Mouse (Mus musculus) C2C12 (cell line): ENCODE results near the gene Hvcn1. TPM values are rescaled to one million over a fixed set of nuclear protein-coding genes. Genes with fewer than 3 reads are reported as not detected.

Experiments
- H3K27me3 ChIP-seq: one replicate; pipeline ENCODE4 v1.6.1; 2011; ENCODE audit not compliant: control insufficient read depth, insufficient read depth, insufficient read length
- H3K36me3 ChIP-seq: one replicate; pipeline ENCODE4 v1.6.1; 2011; ENCODE audit not compliant: control insufficient read depth, insufficient read depth
- H3K4me3 ChIP-seq: one replicate; pipeline ENCODE4 v1.5.1; 2011; ENCODE audit warnings: mild to moderate bottlenecking, control low read depth; ENCODE audit not compliant: poor library complexity, insufficient read depth, severe bottlenecking
- H3K79me2 ChIP-seq: one replicate; pipeline ENCODE4 v1.6.1; 2011; ENCODE audit not compliant: control insufficient read depth, insufficient read depth
- H3K79me3 ChIP-seq: one replicate; pipeline ENCODE4 v1.6.1; 2011; ENCODE audit warnings: low read depth, control low read depth
- H3ac ChIP-seq: one replicate; pipeline ENCODE3; 2011; ENCODE audit warnings: low read depth; ENCODE audit not compliant: control insufficient read depth, insufficient read length
- CEBPB ChIP-seq: IDR thresholded peaks from one replicate; pipeline ENCODE4 v1.6.1; 2011; ENCODE audit warnings: low read depth, mild to moderate bottlenecking, control low read depth, moderate library complexity
- CTCF ChIP-seq: IDR thresholded peaks from one replicate; pipeline ENCODE4 v1.5.1; 2011; ENCODE audit not compliant: control insufficient read depth, insufficient read depth, insufficient read length
- FOSL1 ChIP-seq: IDR thresholded peaks from one replicate; pipeline ENCODE4 v1.8.0; 2011; ENCODE audit warnings: mild to moderate bottlenecking, low read length; ENCODE audit not compliant: poor library complexity, insufficient read depth, severe bottlenecking
- MAX ChIP-seq: IDR thresholded peaks from one replicate; pipeline ENCODE4 v1.6.1; 2011; ENCODE audit warnings: mild to moderate bottlenecking, control low read depth
- MYOD1 ChIP-seq: IDR thresholded peaks from one replicate; pipeline ENCODE4 v1.6.1; 2011; ENCODE audit warnings: low read depth; ENCODE audit not compliant: control insufficient read depth, insufficient read length
- MYOG ChIP-seq: IDR thresholded peaks from one replicate; pipeline ENCODE4 v1.6.1; 2011; ENCODE audit not compliant: control insufficient read depth, insufficient read length; ENCODE audit errors: extremely low read depth
- USF1 ChIP-seq: IDR thresholded peaks from one replicate; pipeline ENCODE4 v1.6.1; 2011; ENCODE audit warnings: low read depth, mild to moderate bottlenecking, control low read depth, moderate library complexity
- polyA plus RNA-seq: library from polyadenylated mRNA; unstranded; fragments of >200 nt; fragmentation: generic; extraction: Trizol; gene quantifications from one replicate; pipeline ENCODE4 v1.2.1, GENCODE M21; 2012; ENCODE audit warnings: missing spikeins

Hvcn1 gene
- polyA plus RNA-seq, 1 experiment: 0.02 TPM

GRCm38 (mm10) chr5:122213861-122214260 lies 7.3 kb downstream of the Hvcn1 start:
- H3K4me3 ChIP-seq: no peak overlapping the region
- no peak overlapping the region for H3ac ChIP-seq
- H3K27me3 ChIP-seq: peaks cover 38% of the 10 kb centered on the region
- H3K79me2 ChIP-seq: no peaks in the 10 kb centered on the region
- H3K79me3 ChIP-seq: no peaks in the 10 kb centered on the region
- H3K36me3 ChIP-seq: no peaks in the 10 kb centered on the region
- TF ChIP-seq CTCF (no peak), MYOD1 (no peak), FOSL1 (no peak)

- Histone ChIP-seq H3K79me2 (no peaks in the 10 kb centered on the region), H3K36me3 (no peaks in the 10 kb centered on the region)
- TF ChIP-seq FOSL1: no peak
- no peak for TF ChIP-seq CTCF
- TF ChIP-seq CEBPB: no peak
- no peak for TF ChIP-seq MAX
- no peak for TF ChIP-seq MYOG
- TF ChIP-seq USF1: no peak
- TF ChIP-seq MYOD1: no peak
Observed at GRCm38 (mm10) chr5:122217636-122218035, 11.0 kb downstream of the Hvcn1 start.

GRCm38 (mm10) chr5:122218109-122218905 lies 11.7 kb downstream of the Hvcn1 start:
- H3K79me2 ChIP-seq: no peaks in the 10 kb centered on the region
- H3K4me3 ChIP-seq: no peak overlapping the region
- no peaks in the 10 kb centered on the region for H3K79me3 ChIP-seq
- TF ChIP-seq CTCF: no peak
- TF ChIP-seq MYOD1: no peak
- TF ChIP-seq MYOG: no peak
- no peak for TF ChIP-seq CEBPB
- no peaks in the 10 kb centered on the region for H3K36me3 ChIP-seq
- H3K27me3 ChIP-seq: peaks cover 47% of the 10 kb centered on the region
- no peak overlapping the region for H3ac ChIP-seq

More at GRCm38 (mm10) chr5:122217636-122218035, 11.0 kb downstream of the Hvcn1 start:
- Histone ChIP-seq H3ac (no peak overlapping the region), H3K4me3 (no peak overlapping the region), H3K79me3 (no peaks in the 10 kb centered on the region), H3K27me3 (peaks cover 42% of the 10 kb centered on the region)

- H3K36me3 ChIP-seq: no peaks in the 10 kb centered on the region
- H3K27me3 ChIP-seq: peaks cover 47% of the 10 kb centered on the region
- no peak overlapping the region for H3K4me3 ChIP-seq
- no peak overlapping the region for H3ac ChIP-seq
- TF ChIP-seq CEBPB (no peak), MAX (no peak), MYOG (no peak), FOSL1 (no peak), USF1 (no peak), MYOD1 (no peak), CTCF (no peak)
- no peaks in the 10 kb centered on the region for H3K79me3 ChIP-seq
- H3K79me2 ChIP-seq: no peaks in the 10 kb centered on the region
Observed at GRCm38 (mm10) chr5:122218928-122219327, 12.3 kb downstream of the Hvcn1 start.

- H3K4me3 ChIP-seq: no peak overlapping the region
- no peaks in the 10 kb centered on the region for H3K79me3 ChIP-seq
- H3ac ChIP-seq: no peak overlapping the region
- H3K27me3 ChIP-seq: peaks cover 50% of the 10 kb centered on the region
- no peaks in the 10 kb centered on the region for H3K79me2 ChIP-seq
- TF ChIP-seq FOSL1: no peak
- TF ChIP-seq MAX: no peak
- TF ChIP-seq MYOD1: no peak
- no peak for TF ChIP-seq CEBPB
- TF ChIP-seq MYOG: no peak
- TF ChIP-seq USF1: no peak
- no peaks in the 10 kb centered on the region for H3K36me3 ChIP-seq
Observed at GRCm38 (mm10) chr5:122219655-122220629, 13.3 kb downstream of the Hvcn1 start.
